Mouse (Mus musculus): ENCODE measurements at regions not wholly inside any gene's neighbourhood (a gene's known extent, or its start where the extent isn't known, plus 50 kb on each side); places are given as distances from the start of the nearest gene placed in this dataset.

DNA sequence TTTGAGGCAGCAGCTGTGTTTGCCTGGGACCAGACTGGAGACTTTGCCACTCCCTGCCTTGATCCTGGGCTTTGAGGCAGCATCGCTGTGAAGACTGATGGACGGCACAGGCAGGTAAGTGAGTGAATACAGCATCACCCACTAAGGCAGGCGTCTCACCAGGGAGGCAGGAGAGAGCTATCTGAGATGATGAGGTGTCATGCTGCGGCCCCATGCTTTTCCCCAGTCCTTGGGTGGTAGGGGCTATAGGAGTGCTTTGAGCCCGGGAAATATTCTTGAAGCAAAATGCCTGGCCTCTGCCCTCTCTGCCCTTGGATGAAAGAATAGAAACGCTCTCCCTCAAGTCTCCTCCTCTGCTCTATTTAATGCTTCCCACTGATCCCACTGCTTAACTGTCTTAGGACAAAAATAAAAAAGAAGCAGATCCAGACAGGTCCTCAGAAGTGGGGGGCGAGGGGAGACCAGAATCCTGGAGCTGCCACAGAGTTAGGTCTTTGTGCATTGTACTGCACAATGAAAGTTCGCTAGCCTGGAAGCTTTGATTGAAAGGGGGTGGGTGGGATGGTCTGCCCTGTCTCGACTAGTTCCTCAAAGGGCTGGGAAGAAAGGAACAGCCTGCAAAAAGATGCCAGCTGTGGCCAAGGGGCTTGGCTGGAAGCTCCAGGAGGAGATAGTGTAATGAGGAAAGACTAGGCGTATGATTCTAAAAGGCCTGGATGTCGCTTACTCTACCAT is 117.4 kb upstream of the Cdh5 start:
- no peak for DNase-seq

DNA sequence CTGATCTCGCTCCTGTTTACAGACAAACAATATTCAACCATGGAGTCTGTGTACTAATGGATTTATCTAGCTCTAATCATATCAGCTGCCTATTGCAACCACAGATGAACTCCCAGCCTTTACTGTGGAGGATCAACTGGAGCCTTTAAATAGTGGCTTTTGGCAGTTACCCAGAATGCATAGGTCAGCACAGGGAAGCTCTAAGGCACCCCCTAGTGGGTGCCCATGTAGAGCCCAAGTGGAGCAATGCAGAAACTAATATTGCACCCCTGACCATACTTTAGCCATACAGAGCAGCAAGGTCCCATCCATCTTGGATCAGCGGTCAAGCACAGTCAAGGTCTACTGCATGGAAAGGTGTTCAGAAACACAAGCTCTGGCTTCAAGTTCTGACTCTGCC is 115.8 kb upstream of the Cdh5 start:
- no peak for DNase-seq

DNA sequence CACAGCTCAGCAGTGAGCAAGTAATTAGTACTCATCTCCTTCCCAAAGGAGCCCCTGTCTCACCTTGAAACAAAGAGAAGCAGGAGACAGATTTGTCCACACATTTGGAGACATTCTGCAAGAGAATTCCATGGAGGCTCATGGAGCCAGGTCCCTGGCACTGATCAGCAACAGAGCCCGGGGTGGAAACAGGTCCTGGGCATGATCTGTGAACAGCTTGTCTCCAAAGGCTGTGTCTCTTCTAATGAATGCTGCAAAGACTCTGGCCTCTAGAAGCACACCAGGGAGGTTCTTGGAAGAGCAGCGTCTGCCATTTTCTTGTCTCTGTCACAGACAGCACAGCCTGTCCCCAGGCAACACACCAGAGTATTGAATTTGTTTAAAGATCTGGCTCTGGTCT is 107.5 kb upstream of the Cdh5 start:
- DNase-seq: no peak

DNA sequence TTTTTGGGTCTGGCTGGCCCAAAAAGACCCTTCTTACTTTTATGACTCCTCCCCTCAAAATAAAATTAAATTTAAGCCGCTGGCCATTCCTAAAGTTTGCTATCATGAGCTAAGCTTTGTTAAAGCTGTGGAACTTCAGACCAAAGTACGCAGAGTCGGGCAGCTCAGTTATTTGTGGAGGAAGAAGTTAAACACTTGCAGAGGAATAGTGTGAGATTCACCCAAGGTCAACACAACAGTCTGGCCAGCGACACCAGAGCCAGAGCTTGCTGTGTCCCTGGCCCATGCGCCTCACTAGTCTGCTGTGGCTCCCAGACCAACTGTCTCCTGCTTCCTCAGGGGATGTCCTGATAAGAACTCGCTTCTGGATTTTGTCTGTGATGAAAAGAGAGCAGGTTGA is 103.3 kb upstream of the Cdh5 start:
- no peak for DNase-seq

DNA sequence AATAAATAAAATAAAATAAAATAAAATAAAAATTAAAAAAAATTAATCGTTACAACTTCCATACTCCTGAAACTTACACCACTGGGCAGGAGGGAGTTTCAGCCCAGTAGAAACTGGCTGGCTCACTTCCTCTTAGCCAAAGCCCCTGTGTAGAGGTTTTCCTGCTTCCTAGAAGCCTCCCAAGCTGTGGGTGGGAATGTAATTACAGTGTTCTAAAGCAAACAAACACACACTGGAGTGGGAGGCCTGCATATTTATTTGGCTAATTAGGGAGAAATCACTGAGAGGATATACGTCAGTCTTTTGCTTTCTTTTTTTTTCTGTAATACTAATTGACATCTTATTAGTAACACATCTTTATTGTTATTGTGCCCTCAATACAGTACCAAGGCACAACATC is 94.2 kb upstream of the Cdh5 start:
- no peak for DNase-seq

DNA sequence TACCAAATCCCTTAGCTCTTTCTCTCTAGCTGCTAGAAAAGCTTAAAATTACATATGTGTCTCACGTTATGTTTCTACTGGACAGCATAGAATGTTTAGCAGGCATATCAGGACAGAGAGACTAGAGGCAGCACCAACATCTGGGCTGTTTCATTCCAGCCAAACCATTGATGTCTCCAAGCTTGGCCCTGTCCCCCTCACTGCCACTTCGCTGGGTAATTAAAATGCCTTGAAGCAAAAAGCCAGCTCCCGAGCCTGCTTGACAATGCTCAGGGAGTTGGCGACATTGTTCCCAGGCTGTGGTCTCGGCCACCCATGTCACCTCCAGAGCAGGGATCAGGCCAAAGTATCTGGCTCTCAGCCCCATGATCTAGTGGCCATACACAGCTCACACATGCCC is 92.7 kb upstream of the Cdh5 start:
- DNase-seq: no peak

DNA sequence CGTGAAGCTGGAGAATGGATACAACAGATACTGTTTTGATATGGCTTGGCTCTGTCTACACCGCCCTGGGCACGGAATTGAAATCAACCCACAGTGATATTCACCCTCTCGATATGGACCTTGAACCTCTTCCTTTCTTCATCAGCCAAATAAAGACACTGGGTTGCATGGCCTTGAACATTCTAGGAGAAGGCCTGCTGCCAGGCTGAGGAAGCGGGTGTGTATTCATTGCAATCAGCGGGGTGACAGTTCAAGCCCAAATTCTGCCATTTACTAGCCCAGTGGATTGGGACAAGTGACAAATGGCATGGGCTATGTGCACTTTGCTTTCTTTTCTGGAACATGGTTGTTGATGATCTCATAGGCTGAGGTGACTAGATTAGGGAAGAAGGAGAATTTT is 92.1 kb upstream of the Cdh5 start:
- no peak for DNase-seq

DNA sequence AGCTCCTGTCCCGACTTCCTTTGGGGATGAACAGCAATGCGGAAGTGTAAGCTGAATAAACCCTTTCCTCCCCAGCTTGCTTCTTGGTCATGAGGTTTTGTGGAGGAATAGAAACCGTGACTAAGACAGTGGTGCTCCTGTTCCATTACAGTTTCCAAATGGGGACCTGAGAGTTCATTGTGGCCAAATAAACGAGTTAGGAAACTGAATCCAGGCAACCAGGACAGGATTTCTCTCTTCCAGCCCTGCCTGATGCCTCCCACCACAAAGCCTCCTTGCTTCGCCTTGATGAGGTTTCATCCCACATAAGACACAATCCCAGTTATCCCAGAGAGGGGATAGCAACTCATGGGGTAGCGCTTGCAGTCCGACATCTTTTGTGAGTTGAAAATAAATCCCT is 79.2 kb upstream of the Cdh5 start:
- DNase-seq: no peak

DNA sequence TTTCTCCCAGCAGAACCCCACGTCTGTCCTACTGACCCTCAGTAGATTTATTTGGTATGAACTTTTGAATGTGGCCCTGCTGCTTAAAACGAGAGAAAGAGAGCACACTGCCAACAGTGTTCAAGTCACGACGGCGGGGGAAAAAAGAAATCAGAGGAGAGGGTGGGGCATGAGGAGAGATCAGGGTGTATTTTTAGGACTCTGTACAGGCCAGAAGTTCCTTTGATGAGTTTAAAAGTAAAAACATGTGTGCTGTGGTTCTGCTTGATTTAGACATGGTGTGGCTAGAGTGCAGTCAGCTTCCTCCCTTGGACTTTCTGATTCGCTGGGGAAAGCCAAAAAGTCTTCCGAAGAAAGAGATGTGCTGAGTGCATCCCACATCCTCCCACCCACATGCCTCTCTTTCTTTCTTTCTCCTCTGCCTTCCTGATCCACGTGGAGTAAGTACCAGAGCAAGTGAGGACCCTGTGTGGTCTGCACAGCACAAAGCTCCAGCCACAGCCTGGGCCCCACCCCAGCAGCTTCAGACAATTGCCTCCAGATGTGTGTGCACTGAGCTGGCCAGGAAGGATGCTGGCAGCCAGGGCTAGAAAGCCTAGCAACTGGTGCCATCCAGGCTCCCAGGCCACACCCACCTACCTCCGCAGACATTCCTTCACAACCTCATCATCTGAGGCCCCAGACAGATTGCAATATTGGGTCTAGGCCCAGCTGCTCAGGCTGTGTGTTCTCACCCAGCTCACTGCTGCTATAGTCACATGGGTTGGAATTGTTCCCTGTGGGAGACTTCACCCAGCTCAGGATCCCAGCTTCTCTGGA is 78.5 kb upstream of the Cdh5 start:
- no peak for DNase-seq

DNA sequence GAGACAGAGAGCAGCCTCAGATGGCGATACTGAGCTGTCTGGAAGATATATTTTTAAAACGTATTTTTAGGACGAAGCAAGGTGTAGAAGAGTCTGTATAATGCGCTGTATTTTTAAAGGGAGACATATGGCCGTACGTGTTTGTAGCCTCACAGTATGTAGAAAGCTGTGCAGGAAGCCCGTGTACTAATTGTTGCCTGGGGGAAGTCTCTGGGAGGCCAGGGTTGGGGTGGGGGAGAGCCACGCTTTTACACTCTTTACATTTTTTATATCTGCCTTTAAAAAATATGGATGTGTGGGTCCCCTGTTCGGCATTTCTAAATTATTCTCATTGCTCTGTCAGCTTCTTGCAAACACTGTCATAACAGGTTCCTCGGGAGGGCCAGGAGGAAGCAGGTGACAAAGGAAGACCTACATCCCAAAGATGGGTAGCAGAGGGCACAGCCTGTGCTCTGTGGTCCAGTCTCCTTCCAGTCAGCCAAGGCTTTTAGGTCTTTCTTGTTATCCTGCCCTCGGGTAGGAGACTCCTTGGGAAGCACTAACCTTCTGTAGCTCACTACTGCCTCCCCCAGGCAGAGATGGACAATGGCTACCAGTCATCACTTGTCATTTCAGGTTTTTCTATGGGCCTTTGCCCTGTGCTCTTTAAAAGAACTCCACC is 74.1 kb upstream of the Cdh5 start:
- DNase-seq: no peak

DNA sequence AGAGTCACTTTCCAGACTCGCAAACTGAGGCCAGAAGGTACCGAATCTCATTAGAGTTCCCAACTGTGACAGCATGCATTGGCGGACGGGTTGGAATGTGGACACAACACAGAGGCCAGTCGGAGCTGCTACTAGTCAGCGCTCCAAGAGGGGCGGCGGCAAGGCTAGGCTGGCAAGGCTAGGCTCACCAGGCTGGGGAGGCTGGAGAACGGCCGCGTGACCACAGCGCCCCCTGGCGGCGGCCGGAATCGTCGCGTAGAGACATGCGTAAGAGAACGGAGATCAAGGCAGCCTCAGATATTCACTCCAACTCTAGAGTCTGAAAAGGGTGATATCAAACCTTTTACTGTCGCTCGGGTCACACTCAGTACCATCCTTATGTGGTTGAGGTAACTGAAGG is 72.8 kb upstream of the Cdh5 start:
- peak; percentile 68 to 69 for DNase-seq

DNA sequence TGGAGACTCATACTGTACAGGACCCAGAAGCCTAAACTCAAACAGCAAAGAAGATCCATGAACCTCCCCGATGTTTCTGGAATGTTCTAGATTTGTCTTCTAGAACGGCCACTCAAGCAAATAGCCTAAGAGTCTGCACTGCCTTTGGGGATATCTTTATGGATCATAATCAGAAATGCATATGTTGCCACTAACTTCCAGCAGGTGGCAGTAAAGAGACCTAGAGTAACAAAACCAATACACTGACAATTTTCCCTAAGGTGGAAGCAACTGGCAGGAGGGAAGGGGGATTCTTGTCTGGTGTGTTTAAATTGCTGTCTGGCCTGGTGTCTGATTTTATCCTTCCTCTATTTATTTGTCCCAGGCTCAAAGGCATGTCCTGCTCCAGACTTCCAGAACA is 69.2 kb upstream of the Cdh5 start:
- DNase-seq: no peak

DNA sequence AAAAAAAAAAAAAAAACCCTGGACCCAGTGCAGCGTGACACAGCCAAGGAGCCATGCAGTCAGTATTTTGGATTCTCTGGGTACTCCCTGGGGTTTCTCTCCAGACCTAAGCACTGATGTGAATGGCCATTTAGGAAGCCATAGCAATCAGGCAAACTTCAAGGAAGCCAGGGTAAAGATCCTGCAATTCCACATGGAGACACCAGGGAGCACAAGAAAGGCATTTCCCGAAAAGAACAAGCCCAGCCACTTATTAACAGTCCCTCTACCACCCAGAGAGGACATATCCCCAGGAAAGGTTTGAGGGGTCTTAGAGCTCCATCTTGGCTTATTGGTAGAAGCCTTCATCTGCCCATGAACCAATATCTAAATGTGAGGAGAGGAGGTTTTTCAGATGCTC is 68.3 kb upstream of the Cdh5 start:
- no peak for DNase-seq

DNA sequence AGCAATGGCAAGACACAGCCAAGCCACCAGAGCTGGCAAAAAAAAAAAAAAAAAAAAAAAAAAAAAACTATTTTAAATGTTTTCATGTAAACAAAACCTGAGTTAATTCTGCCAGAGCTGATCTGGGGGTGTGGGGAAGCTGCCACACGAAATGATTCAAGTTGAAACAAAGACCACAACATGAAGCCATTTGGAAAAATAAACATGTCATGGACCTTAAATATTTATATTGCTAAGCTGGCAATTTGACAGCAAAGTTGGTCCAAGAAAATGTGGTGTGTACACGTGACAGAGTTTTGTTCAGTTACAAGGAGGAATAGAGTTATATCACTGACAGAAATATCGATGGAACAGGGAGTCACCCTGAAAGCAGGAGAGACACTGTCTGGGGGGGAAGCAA is 67.1 kb upstream of the Cdh5 start:
- no peak for DNase-seq

DNA sequence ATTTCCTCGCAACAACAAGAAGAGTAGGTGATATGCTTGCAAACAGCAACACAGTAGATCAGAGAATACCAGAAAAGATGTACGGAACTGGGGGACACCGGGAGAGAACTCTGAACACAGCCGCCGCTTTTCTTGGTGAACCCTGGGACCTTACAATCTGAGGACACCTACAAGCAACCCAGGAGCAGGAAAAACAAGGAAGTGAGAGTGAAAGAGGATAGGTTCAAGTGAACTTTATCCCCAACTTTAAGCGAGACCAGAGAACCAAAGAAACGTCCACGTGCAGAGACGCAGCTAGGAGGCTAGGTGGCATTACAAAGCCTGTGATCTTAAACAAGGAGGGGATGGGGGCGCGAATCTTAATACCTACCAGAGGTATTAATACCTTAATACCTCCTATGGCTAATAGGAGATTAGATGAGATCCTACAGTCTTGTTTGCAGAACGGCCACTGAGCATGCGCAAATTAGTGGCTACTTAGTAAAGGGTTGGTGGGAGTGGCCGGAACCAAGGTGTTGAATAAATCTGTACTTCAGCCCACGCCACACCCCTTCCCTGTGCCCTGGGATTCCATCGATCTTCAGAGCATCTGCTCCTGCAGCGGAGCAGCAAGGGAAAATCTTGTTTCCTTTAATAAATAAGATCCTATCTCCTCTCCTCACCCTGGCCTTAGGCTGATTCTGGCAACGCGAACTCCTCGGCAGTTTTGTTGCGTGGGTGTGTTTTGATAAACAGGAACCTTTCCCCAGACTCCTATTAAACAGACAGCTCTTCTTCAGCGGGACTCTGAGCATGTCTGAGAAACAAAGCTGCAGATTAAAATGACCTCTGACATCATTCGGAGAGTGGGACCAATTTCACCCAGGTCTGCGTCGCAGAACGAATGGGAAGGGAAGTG is 64.6 kb upstream of the Cdh5 start:
- DNase-seq: no peak

DNA sequence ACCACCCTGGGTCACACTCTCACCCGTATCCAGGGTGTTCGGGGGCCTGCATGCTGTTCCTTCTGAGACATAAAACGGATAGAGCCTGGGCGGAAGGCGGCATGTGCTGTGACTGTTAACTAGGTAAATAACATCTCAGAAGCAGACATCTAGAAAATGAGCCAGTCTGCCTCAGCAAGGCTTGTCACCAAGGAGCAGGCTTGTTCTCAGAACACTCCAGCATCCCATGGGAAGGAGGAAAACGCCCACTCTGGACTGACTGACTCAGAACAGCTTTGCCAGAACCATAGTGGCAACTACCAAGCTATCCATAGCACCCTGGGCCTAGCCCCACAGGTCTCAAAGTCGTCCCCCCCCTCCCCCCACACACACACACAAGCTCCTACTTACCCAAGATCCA is 63.8 kb upstream of the Cdh5 start:
- no peak for DNase-seq

DNA sequence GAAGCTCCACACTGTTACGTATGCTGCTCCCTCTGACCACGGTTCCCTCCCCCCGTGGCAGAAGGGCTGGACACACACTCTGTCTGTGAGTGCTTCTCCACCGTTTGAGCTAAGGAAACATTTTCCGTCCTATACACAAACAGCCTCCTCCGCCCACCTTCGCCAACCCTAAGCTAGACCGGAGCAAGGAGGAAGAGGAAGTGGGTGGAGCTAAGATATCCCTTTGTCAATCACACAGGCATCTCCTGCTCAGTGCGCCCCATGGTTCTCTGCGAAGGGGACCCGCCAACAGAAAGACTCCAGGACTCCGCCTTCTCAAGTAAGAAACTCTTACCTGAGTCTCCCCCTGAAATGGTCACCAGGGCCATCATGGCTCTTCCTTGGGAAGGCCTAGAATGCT is 61.9 kb upstream of the Cdh5 start:
- peak; percentile 54 to 70 for DNase-seq

DNA sequence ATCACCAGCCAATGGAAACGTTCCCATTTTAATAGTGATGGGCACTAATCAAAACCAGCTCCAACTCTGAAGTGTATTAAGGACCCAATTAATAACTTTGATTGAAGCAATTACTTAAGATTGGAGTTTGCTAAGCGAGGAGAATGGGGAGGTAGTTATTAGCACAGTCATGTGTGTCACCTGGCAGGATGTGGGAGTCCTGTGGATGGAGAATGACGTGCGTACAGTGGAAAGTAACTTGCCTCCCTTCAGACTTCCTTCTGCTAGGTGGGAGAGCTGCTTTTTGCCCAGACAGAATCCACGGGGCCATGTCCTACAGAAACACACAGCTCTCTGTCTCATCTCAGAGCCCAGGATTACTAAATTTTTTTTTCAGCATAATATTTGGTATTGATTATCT is 59.9 kb upstream of the Cdh5 start:
- DNase-seq: peak in 1 of 2 experiments; percentile 22

DNA sequence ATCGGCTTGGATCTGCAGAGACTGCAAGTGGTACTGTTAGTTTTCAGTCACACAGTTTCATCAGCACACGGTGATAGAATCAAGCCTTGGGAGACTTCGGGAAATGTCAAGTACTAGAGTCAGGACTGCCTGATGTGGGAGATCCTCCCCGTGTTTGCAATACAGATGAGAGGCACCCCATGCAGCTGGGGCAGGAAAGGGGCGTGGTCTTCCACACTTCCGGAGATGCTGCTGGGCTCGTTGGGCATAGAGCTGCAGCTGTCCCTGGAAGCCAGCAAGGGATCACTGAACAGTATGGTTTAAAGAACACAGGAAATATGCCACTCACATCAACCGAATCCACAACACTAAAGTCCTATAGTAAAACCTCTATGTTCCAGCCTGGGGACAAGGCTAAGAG is 59.0 kb upstream of the Cdh5 start:
- DNase-seq: peak; percentile 78 to 89

DNA sequence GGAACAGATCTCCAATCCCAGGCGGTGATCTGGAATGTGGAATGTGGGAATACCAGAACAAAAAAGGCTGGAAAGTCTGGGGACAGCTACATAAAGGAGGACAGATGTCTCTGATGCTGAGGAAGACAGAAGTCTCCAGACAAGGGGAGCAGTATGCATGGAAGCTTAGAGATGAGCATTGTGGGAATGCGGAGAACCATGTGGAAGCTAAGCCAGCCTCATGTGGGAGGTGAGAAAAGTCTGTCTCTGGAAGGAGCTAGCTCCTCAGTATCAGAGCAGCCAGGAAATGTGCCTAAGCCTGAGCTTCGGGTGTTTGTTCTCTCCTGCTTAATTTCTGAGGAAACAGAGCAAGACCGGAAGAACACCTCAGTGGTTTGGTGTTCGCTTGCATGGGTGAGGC is 53.4 kb upstream of the Cdh5 start:
- no peak for DNase-seq

DNA sequence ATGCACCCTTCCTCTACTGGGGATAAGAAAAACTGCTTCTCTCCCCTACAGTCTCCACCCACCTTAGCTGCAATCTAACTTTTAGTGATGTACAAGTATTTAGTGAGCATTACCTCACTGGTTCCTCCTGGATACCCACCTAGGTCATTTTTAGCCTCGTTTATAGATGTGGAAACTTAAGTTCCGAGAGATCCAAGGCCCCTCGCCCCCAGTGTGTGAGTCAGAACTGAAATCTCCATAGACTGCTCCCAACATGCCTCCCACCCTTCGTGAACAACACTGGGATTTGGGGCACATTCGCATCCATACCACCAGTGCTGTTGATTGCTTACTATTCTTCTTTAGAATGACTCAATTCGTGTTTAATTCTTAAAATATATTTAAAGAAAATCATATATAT is 52.2 kb upstream of the Cdh5 start:
- DNase-seq: no peak

DNA sequence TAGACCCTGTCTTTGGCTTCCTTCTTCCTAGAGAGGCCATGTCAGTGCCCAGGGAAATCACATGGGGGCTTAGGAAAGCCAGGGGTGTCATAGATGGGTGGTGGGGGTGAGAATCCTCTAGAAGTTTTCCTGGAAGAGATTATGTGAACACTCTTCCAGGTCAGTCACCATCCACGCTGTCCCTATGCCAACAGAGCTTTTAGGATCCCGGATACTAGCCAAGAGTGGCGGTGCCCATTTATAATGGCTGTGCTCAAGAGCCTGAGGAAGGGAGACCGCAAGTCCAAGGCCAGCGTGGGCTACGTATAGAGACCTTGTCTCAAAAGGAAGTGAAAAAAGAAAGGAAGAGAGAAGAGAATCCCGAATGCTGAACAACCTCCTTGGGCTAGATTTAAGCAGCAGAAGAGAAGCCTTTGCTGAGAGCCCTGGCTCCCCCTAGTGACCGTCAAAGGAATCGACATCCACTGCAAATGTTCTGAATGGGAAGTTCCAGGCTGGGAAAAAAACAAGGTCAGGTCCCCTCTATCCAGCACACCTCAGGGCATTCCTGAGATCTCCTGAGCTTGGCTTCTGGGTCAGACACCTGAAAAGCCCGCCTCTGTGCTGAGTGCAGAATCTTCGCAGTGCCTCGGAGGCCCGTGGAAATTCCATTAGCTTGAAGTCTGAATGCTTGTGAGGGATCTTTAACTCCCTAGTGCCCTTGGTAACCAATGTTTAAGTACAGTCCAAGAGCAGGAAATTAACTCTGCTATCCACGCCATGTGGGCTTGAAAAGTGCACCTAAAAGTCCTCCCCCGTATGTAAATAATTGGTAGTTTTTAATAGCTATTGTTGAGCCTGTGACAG is 50.5 kb upstream of the Cdh5 start:
- peak; percentile 62 to 68 for DNase-seq
